Mouse (Mus musculus): ENCODE measurements around the gene Rhox4f. TPM values are rescaled to one million over a fixed set of nuclear protein-coding genes. Genes with fewer than 3 reads are reported as not detected.

Gene Rhox4f
- polyA plus RNA-seq (2014; fragmentation: Illumina TruSeq; extraction: RNeasy Lipid Tissue Mini Kit (QIAGEN cat#74804); ENCODE audit: low read depth, low replicate concordance), result not detected

GRCm38 (mm10) chrX:37607604-37608003 is at the start of gene Rhox4f:
Gene Rhox4f (minus strand): TSS chrX:37607704.

GRCm38 (mm10) chrX:37651227-37651626 is 43.7 kb upstream of the Rhox4f start, which contains the start of gene Rhox4g:
Gene Rhox4g (minus strand): TSS chrX:37651327.

GRCm38 (mm10) chrX:37643370-37643769 is 35.9 kb upstream of the Rhox4f start, which contains the start of gene Rhox2g:
Gene Rhox2g (minus strand): TSS chrX:37643470.

GRCm38 (mm10) chrX:37628512-37628911 is 21.0 kb upstream of the Rhox4f start, which contains the start of gene Rhox3g:
Gene Rhox3g (minus strand): TSS chrX:37628612.

GRCm38 (mm10) chrX:37580692-37581091 is 26.8 kb downstream of the Rhox4f start, which contains the start of gene Rhox3f:
Gene Rhox3f (plus strand): TSS chrX:37580992.

GRCm38 (mm10) chrX:37571105-37571504 is 36.4 kb downstream of the Rhox4f start, which contains the start of gene Rhox2f:
Gene Rhox2f (plus strand): TSS chrX:37571405.

GRCm38 (mm10) chrX:37557112-37557511 is 50.4 kb downstream of the Rhox4f start, which contains the start of gene Rhox4e:
Gene Rhox4e (plus strand): TSS chrX:37557412.

Other genes starting within 250 kb of the Rhox4f start
- not detected for gene Rhox3a2, start 227.7 kb downstream of the Rhox4f start, polyA plus RNA-seq (2014; fragmentation: Illumina TruSeq; extraction: RNeasy Lipid Tissue Mini Kit (QIAGEN cat#74804); ENCODE audit: low read depth, low replicate concordance)
- not detected for gene Rhox4a2, start 216.9 kb downstream of the Rhox4f start, polyA plus RNA-seq (2014; fragmentation: Illumina TruSeq; extraction: RNeasy Lipid Tissue Mini Kit (QIAGEN cat#74804); ENCODE audit: low read depth, low replicate concordance)
- not detected for gene Rhox2b, start 195.6 kb downstream of the Rhox4f start, polyA plus RNA-seq (2014; fragmentation: Illumina TruSeq; extraction: RNeasy Lipid Tissue Mini Kit (QIAGEN cat#74804); ENCODE audit: low read depth, low replicate concordance)
- gene Rhox4b, start 175.2 kb downstream of the Rhox4f start, polyA plus RNA-seq (2014; fragmentation: Illumina TruSeq; extraction: RNeasy Lipid Tissue Mini Kit (QIAGEN cat#74804); ENCODE audit: low read depth, low replicate concordance), result not detected
- gene Rhox2c, start 154.0 kb downstream of the Rhox4f start, polyA plus RNA-seq (2014; fragmentation: Illumina TruSeq; extraction: RNeasy Lipid Tissue Mini Kit (QIAGEN cat#74804); ENCODE audit: low read depth, low replicate concordance), result not detected
- not detected for gene Rhox3c, start 149.1 kb downstream of the Rhox4f start, polyA plus RNA-seq (2014; fragmentation: Illumina TruSeq; extraction: RNeasy Lipid Tissue Mini Kit (QIAGEN cat#74804); ENCODE audit: low read depth, low replicate concordance)
- gene Rhox4c, start 127.4 kb downstream of the Rhox4f start, polyA plus RNA-seq (2014; fragmentation: Illumina TruSeq; extraction: RNeasy Lipid Tissue Mini Kit (QIAGEN cat#74804); ENCODE audit: low read depth, low replicate concordance), result not detected
- not detected for gene Rhox2d, start 114.3 kb downstream of the Rhox4f start, polyA plus RNA-seq (2014; fragmentation: Illumina TruSeq; extraction: RNeasy Lipid Tissue Mini Kit (QIAGEN cat#74804); ENCODE audit: low read depth, low replicate concordance)
- gene Rhox4d, start 93.3 kb downstream of the Rhox4f start, polyA plus RNA-seq (2014; fragmentation: Illumina TruSeq; extraction: RNeasy Lipid Tissue Mini Kit (QIAGEN cat#74804); ENCODE audit: low read depth, low replicate concordance), result not detected
- not detected for gene Rhox2e, start 77.3 kb downstream of the Rhox4f start, polyA plus RNA-seq (2014; fragmentation: Illumina TruSeq; extraction: RNeasy Lipid Tissue Mini Kit (QIAGEN cat#74804); ENCODE audit: low read depth, low replicate concordance)
- gene Rhox3e, start 65.7 kb downstream of the Rhox4f start, polyA plus RNA-seq (2014; fragmentation: Illumina TruSeq; extraction: RNeasy Lipid Tissue Mini Kit (QIAGEN cat#74804); ENCODE audit: low read depth, low replicate concordance), result not detected
- not detected for gene Rhox4e, start 50.3 kb downstream of the Rhox4f start, polyA plus RNA-seq (2014; fragmentation: Illumina TruSeq; extraction: RNeasy Lipid Tissue Mini Kit (QIAGEN cat#74804); ENCODE audit: low read depth, low replicate concordance)
- not detected for gene Rhox2f, start 36.3 kb downstream of the Rhox4f start, polyA plus RNA-seq (2014; fragmentation: Illumina TruSeq; extraction: RNeasy Lipid Tissue Mini Kit (QIAGEN cat#74804); ENCODE audit: low read depth, low replicate concordance)
- not detected for gene Rhox3f, start 26.7 kb downstream of the Rhox4f start, polyA plus RNA-seq (2014; fragmentation: Illumina TruSeq; extraction: RNeasy Lipid Tissue Mini Kit (QIAGEN cat#74804); ENCODE audit: low read depth, low replicate concordance)
- gene Rhox3g, start 20.9 kb upstream of the Rhox4f start, polyA plus RNA-seq (2014; fragmentation: Illumina TruSeq; extraction: RNeasy Lipid Tissue Mini Kit (QIAGEN cat#74804); ENCODE audit: low read depth, low replicate concordance), result not detected
- gene Rhox2g, start 35.8 kb upstream of the Rhox4f start, polyA plus RNA-seq (2014; fragmentation: Illumina TruSeq; extraction: RNeasy Lipid Tissue Mini Kit (QIAGEN cat#74804); ENCODE audit: low read depth, low replicate concordance), result not detected
- gene Rhox4g, start 43.6 kb upstream of the Rhox4f start, polyA plus RNA-seq (2014; fragmentation: Illumina TruSeq; extraction: RNeasy Lipid Tissue Mini Kit (QIAGEN cat#74804); ENCODE audit: low read depth, low replicate concordance), result not detected
- not detected for gene Rhox3h, start 61.1 kb upstream of the Rhox4f start, polyA plus RNA-seq (2014; fragmentation: Illumina TruSeq; extraction: RNeasy Lipid Tissue Mini Kit (QIAGEN cat#74804); ENCODE audit: low read depth, low replicate concordance)
- not detected for gene Rhox2h, start 65.6 kb upstream of the Rhox4f start, polyA plus RNA-seq (2014; fragmentation: Illumina TruSeq; extraction: RNeasy Lipid Tissue Mini Kit (QIAGEN cat#74804); ENCODE audit: low read depth, low replicate concordance)
- not detected for gene Rhox5, start 197.1 kb upstream of the Rhox4f start, polyA plus RNA-seq (2014; fragmentation: Illumina TruSeq; extraction: RNeasy Lipid Tissue Mini Kit (QIAGEN cat#74804); ENCODE audit: low read depth, low replicate concordance)
- not detected for gene Rhox6, start 219.2 kb upstream of the Rhox4f start, polyA plus RNA-seq (2014; fragmentation: Illumina TruSeq; extraction: RNeasy Lipid Tissue Mini Kit (QIAGEN cat#74804); ENCODE audit: low read depth, low replicate concordance)
- not detected for gene Rhox7a, start 224.0 kb upstream of the Rhox4f start, polyA plus RNA-seq (2014; fragmentation: Illumina TruSeq; extraction: RNeasy Lipid Tissue Mini Kit (QIAGEN cat#74804); ENCODE audit: low read depth, low replicate concordance)

All from sigmoid colon, adult 10 weeks (tissue).